Mouse (Mus musculus) left cerebral cortex, adult 9 months (tissue): ENCODE results near the gene Ephb1.
A peak's percentile ranks its signal among the peaks of the same experiment; 100 is the strongest.

Source experiments
- DNase-seq, 2 experiments: peaks; one replicate each; pipeline ENCODE4 v3.0.0; 2022; ENCODE audit warnings: low spot score in 2 of 2

Ephb1 gene

GRCm38 (mm10) chr9:102354561-102354973 is at the start of gene Ephb1:
Ephb1 (minus strand) TSS chr9:102354693.
- peak; percentile 94 for DNase-seq

- DNase-seq: peak in 1 of 2 experiments; percentile 50
Observed at GRCm38 (mm10) chr9:102403086-102404021, 48.9 kb upstream of the Ephb1 start.

GRCm38 (mm10) chr9:102402671-102403070 is 48.2 kb upstream of the Ephb1 start:
- no peak for DNase-seq

- no peak for DNase-seq
Observed at GRCm38 (mm10) chr9:102388266-102388665, 33.8 kb upstream of the Ephb1 start.

- no peak for DNase-seq
Observed at GRCm38 (mm10) chr9:102386816-102387215, 32.3 kb upstream of the Ephb1 start.

- no peak for DNase-seq
Observed at GRCm38 (mm10) chr9:102380235-102380634, 25.7 kb upstream of the Ephb1 start.

- no peak for DNase-seq
Observed at GRCm38 (mm10) chr9:102374661-102375060, 20.2 kb upstream of the Ephb1 start.

- no peak for DNase-seq
Observed at GRCm38 (mm10) chr9:102373886-102374285, 19.4 kb upstream of the Ephb1 start.

- no peak for DNase-seq
Observed at GRCm38 (mm10) chr9:102371936-102372335, 17.4 kb upstream of the Ephb1 start.

GRCm38 (mm10) chr9:102371036-102371770 is 16.7 kb upstream of the Ephb1 start:
- DNase-seq: no peak

GRCm38 (mm10) chr9:102370141-102370540 is 15.6 kb upstream of the Ephb1 start:
- DNase-seq: no peak

- DNase-seq: no peak
Observed at GRCm38 (mm10) chr9:102369141-102369540, 14.6 kb upstream of the Ephb1 start.

- DNase-seq: no peak
Observed at GRCm38 (mm10) chr9:102367796-102368195, 13.3 kb upstream of the Ephb1 start.

- DNase-seq: peak in 1 of 2 experiments; percentile 25
Observed at GRCm38 (mm10) chr9:102365536-102365935, 11.0 kb upstream of the Ephb1 start.

GRCm38 (mm10) chr9:102359311-102359710 is 4.8 kb upstream of the Ephb1 start:
- no peak for DNase-seq

- DNase-seq: no peak
Observed at GRCm38 (mm10) chr9:102358711-102359110, 4.2 kb upstream of the Ephb1 start.

- DNase-seq: no peak
Observed at GRCm38 (mm10) chr9:102358011-102358410, 3.5 kb upstream of the Ephb1 start.

- DNase-seq: no peak
Observed at GRCm38 (mm10) chr9:102356516-102356915, 2.0 kb upstream of the Ephb1 start.

- DNase-seq: no peak
Observed at GRCm38 (mm10) chr9:102355726-102356125, 1.2 kb upstream of the Ephb1 start.

- peak in 1 of 2 experiments; percentile 37 for DNase-seq
Observed at GRCm38 (mm10) chr9:102353636-102354491, 629 bp downstream of the Ephb1 start.

GRCm38 (mm10) chr9:102353056-102353635 is 1.3 kb downstream of the Ephb1 start:
- DNase-seq: no peak
